Mouse (Mus musculus) heart, adult 9 months (tissue): ENCODE results near the gene Cdh24.
"Not testable (repeated sequence)": the region's sequence is repeated elsewhere in the genome, so short reads cannot be mapped to it uniquely, and the experiment has no call there.

ENCODE experiments used
- DNase-seq, 2 experiments: peaks; one replicate each; pipeline ENCODE4 v3.0.0; 2022; ENCODE audit warnings: low spot score in 2 of 2

Gene Cdh24

DNA sequence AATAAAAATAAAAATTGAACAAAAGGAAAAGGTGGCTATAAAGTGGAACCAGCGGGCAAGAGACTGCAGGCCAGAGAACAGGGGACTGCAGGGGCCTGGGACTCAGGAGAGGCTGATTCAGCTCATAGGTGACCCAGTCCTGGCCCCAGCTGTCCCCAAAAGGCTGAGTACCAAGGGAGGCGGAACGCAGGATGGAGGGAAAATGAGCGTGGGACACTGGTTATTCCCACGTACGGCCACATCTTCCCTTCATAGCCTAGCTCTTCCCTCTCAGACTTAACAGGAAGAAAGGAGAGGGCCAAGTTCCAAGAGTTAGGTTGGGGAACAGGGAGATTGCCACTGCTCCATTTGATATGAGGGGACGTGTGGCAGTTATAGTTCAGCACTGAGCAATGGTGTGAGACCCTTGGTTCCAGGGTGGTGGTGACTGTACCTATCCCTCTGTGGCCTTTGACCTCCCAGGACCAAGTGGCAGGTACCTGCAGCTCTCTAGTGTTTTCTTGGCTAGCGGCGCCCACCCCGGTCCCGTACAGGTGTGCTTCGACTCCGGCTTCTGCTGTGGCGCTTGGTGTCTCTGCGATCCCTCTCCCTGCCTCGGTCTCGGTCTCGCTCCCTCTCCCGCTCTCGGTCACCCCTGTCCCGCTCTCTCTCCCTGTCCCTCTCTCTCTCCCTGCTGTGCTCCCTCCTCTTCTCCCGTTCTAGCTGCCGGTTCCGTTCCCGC is 1.2 kb upstream of the Cdh24 start:
- no peak for DNase-seq

DNA sequence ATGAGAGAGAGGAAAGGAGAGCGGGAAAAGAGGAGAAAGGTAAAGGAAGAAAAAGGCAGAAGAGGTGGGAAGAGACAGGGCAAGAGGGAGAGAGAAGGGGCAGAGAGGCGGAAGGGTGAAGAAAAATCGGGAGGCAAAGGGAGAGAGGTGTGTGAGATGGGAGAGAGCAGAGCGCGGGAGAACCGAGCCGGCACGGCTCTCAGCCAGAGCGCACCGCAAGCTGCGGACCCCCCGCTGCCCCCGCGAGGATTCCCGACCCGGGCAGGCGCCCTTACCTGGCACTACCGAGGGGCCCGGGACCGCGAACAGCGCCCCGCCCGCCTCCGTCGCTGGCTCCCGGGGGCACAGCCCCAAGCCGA is 239 bp downstream of the Cdh24 start, which contains the start of gene Gm17606:
Gene Gm17606 (plus strand): TSS at position 7 of the 359 bp plus-strand sequence.
- DNase-seq = no peak

DNA sequence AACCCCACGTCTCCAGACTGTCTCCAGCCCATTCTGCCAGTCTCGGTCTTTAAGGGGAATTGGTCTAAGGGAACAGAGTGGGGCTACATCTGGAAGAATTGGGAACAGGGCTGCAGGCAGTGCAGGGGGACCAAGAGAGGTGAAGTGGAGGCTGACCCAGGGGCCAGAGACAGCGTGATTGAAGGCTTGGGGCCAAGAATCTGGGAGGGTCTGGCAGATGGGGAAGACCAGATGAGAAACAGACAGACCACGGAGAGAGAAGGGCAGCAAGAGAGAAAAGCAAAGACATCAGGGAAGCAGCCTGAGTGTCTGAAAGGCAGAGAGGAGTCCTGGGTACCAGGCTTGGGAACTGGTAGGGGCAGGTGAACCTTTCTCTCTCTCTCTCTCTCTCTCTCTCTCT is 1.0 kb downstream of the Cdh24 start:
- no peak for DNase-seq

- no peak for DNase-seq
Measured at GRCm38 (mm10) chr14:54638210-54638609, 3.0 kb downstream of the Cdh24 start.

- DNase-seq = no peak
Measured at GRCm38 (mm10) chr14:54636954-54637353, 4.2 kb downstream of the Cdh24 start.

DNA sequence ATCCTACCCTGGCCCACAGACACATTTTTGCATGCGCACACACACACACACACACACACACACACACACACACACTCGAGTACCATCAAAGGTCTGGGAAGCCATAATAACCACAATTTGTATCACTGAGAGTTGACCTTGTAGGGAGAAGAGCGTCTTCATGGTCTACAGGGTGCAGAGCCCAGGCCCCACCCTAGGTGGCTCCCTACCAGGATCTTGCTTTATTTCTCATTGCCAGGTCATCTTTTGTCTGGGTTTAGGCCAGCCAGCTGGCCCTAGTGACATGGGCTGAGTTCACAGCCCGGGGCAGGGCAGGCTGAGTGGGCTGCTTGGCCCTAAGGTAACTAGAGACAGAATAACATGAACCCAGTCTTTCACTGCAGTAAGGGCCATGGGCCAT is 7.0 kb downstream of the Cdh24 start:
- DNase-seq = no peak

- no peak for DNase-seq
Measured at GRCm38 (mm10) chr14:54632252-54632651, 8.9 kb downstream of the Cdh24 start.

GRCm38 (mm10) chr14:54631240-54631599 is 9.9 kb downstream of the Cdh24 start:
- DNase-seq = no peak

DNA sequence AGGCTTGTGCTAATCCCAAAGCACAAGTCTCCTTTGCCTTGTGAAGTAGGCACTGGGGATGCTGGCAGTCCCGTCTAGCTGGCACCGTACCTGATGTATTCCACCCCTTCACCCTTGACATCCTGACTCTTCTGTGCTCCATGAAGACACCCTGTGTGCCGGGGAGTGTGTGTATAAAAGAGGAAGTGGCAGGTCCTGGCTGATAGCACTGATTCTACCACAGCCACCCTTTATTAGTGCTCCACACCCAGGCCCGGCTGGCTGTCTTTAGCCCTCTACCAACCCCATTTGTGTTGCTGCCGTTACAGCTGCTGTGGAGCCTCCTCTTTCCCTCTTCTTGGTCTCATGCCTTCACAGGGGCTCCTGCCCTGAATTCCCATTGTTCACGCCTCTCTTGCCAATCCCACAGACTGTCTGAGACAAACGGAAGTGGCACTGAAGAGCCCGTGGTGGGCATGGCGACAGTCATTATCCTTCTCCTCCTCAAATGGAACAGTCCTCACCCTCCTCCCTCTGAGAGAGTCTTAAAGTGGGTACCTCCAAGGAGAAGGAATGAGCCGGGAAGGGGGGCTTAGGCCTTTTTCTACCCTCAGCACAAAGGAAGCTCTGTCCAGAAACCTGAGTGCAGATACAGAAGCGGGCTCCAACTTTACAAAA is 10.5 kb downstream of the Cdh24 start:
- DNase-seq = no peak

DNA sequence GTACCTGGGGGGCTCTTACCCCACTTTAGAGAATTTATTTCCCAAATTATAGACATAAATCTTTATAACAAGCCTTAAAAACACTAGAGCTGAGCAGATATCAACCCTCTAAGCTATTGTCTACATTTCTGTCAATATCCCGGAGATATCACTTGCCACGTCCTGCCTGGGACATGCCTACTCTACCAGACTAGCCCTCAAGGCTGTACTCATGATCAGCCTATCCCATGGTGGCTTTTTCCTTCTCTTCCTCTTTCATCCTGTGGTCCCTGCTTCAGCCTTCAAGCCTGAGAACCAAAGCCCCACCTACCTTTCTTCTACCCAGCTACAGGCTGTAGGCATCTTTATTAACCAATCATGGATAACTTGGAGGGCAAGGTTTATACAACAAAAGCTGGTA is 11.4 kb downstream of the Cdh24 start:
- DNase-seq = no peak

DNA sequence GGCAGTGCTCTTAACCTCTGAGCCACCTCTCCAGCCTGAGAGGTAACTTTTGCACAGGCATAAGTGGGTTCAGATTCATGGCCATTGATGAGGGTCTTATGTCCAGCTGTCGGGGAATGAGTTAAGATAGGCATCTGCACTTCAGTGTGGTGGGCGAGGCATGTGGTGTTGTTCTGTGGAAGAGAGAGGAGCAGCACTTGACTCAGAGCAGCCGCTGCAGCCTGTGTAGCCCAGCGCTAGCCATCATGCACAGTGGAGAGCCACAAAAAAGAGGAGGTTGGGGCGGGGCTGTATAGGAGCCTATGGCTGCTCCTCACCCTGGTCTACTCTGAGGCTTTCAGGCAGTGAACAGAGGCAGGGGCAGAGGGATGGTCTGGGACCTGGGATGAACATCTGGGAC is 13.1 kb downstream of the Cdh24 start:
- DNase-seq = no peak

GRCm38 (mm10) chr14:54624976-54625375 is 16.2 kb downstream of the Cdh24 start:
- DNase-seq = no peak

GRCm38 (mm10) chr14:54623334-54623733 is 17.8 kb downstream of the Cdh24 start:
- DNase-seq = no peak

GRCm38 (mm10) chr14:54621133-54621532 is 20.0 kb downstream of the Cdh24 start, which contains the start of gene Psmb11:
TSS of gene Psmb11 (plus strand) at chr14:54621433.
- no peak for DNase-seq

- DNase-seq = peak; percentile 82 to 91
Measured at GRCm38 (mm10) chr14:54617897-54618365, 23.2 kb downstream of the Cdh24 start, which contains the start of gene Psmb5. TSS of gene Psmb5 (minus strand) at chr14:54618022.

DNA sequence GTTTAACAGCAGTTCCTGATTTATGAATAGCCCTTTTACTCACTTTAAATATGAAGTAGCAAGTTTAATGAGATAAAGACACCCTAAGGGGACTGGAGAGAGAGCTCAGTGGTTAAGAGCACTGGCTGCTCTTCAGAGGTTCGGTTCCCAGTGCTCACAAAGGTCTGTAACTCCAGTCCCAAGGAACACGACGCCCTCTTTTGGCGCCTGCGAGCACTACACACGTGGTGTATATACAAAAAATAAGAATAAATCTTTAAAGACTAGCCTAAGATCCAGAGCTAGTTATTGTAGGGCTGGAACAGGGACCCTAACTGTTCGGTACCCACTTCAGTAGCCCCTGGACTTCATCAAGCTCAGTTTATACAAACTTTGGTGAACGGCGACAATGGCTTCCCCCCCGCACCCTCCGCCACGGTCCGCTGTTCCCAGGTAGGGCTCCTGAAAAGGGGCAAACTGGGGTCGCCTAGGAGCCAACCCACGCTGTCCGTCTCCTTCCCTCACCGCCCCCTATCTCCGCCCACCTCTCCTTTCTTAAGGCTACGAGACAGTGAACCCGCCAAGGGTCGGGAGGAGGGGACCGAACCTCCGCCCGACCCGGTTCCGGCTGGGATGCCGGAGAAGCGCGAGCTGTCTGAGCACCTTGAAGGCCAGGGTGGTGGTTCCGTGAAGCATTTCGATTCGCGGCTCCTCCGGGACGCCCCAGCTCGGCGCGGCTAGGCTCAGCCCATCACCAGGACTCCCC is 23.8 kb downstream of the Cdh24 start:
- DNase-seq = no peak

DNA sequence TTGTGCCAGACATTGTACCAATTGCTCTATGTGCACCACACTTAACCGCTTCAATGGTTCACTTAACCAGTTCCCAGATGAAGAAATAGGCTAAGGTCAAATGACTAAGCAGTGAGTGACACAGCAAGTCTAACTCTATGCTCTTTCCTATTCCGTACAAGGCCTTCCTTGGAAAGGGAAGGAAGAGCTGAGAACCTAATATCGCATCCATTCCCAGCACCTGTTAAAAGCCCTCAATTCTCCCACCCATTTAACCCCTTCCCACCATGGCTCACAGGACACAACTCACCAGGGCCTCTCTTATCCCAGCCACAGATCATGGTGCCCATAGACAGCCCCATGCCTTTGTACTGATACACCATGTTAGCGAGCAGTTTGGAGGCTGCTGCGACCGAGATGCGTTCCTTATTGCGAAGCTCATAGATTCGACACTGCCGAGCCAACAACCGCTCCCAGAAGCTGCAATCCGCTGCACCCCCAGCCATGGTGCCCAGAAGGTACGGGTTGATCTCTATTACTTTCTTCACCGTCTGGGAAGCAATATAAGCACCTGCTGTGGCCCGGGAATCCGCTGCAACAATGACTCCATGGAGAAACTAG is 24.8 kb downstream of the Cdh24 start:
- DNase-seq = no peak

DNA sequence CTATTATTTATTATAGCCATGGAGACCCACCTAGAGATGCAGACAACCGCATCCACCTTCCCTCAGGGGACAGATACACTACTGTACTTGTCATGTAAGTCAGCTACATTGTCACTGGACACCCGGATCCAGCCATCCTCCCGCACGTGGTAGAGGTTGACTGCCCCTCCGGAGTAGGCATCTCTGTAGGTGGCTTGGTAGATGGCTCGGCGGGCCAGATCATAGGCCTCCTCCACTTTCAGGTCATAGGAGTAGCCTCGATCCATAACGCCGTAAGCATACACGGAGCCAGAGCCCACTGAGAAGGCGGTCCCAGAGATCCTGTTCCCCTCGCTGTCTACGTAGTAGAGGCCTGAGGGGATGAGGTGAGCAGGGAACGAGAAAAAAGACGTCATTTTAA is 27.0 kb downstream of the Cdh24 start:
- DNase-seq = not testable (repeated sequence)

DNA sequence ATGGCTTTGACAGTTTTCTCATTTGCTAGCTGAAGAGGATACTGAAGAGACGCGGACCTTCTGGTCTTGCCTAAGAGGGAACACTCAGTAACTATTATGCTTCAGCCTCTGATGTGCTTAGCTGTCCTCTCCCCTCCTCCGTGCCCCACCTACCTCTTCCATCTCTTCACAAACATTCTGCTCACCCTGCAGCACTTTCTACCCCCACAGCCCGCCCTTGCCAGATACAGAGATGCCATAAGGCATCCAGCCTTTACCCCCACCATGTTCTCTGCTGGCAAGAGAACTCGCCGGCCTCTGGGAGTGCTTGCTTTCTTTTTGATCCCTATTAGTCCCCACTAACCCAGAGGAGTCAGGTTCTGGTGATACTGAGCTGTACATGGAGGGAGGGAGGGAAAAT is 30.5 kb downstream of the Cdh24 start:
- DNase-seq = no peak

DNA sequence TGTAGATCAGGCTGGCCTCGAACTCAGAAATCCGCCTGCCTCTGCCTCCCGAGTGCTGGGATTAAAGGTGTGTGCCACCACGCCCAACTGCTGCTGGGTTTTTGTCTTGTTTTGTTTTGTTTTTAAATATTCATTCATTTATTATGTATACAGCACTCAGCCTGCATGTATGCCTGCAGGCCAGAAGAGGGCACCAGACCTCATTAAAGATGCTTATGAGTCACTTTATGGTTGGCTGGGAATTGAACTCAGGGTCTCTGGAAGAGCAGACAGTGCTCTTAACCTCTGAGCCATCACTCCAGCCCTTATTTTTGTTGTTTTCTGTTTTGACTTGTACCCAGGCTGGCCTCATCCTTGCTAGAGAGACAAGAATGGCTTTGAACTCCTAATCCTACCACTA is 31.2 kb downstream of the Cdh24 start:
- DNase-seq = no peak

GRCm38 (mm10) chr14:54609245-54609644 is 31.9 kb downstream of the Cdh24 start:
- DNase-seq = no peak

DNA sequence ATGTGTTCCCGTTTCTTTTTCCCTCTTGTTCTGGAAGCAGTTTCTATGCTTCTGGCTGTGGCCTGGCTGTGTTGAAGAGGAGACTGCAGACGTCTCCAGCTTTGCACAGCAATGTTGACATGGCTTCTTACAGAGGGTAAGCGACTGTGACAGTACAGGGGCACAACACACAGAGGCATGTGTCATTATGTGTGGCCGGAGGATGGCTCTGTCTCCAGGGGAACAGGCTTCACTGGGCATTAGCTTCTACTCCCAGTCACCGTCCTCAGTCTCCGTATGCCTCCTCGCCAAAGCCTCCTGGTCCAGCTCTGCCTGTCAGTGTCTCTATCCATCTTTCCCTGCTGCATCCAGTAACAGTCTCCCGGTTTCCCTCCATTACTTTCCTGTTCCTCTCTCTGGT is 33.9 kb downstream of the Cdh24 start:
- DNase-seq = no peak
